Mouse (Mus musculus) hindbrain, embryonic 16.5 days (tissue): ENCODE data around the gene Olfr824. TPM values are rescaled to one million over a fixed set of nuclear protein-coding genes. Genes with fewer than 3 reads are reported as not detected.

Experiments used
- polyA plus RNA-seq: library from polyadenylated mRNA; unstranded; fragments of >200 nt; fragmentation: Nextera tagmentation; extraction: Ambion mirVana; gene quantifications from 2 replicates; pipeline ENCODE4 v1.2.1, GENCODE M21; 2015

Gene Olfr824
- polyA plus RNA-seq, 1 experiment from 2014 or later = not detected

Other genes starting within 250 kb of the Olfr824 start
- not detected in 2 replicates for gene Olfr815, start 224.1 kb downstream of the Olfr824 start, polyA plus RNA-seq
- not detected in 2 replicates for gene Olfr816, start 214.4 kb downstream of the Olfr824 start, polyA plus RNA-seq
- not detected in 2 replicates for gene Olfr818, start 180.9 kb downstream of the Olfr824 start, polyA plus RNA-seq
- not detected in 2 replicates for gene Olfr819, start 162.7 kb downstream of the Olfr824 start, polyA plus RNA-seq
- not detected in 2 replicates for gene Olfr247, start 153.9 kb downstream of the Olfr824 start, polyA plus RNA-seq
- not detected in 2 replicates for gene Gm10310, start 144.9 kb downstream of the Olfr824 start, polyA plus RNA-seq
- gene Olfr820, start 117.4 kb downstream of the Olfr824 start, polyA plus RNA-seq = not detected in 2 replicates
- not detected in 2 replicates for gene Olfr821, start 99.7 kb downstream of the Olfr824 start, polyA plus RNA-seq
- not detected in 2 replicates for gene Olfr822, start 58.8 kb downstream of the Olfr824 start, polyA plus RNA-seq
- gene Olfr823, start 14.6 kb downstream of the Olfr824 start, polyA plus RNA-seq = not detected in 2 replicates
- not detected in 2 replicates for gene Olfr825, start 36.8 kb upstream of the Olfr824 start, polyA plus RNA-seq
- not detected in 2 replicates for gene Olfr826, start 54.2 kb upstream of the Olfr824 start, polyA plus RNA-seq
- not detected in 2 replicates for gene Olfr827, start 84.4 kb upstream of the Olfr824 start, polyA plus RNA-seq
- 1.5 and 1.6 TPM in 2 replicates for gene Neurod4, start 150.2 kb upstream of the Olfr824 start, polyA plus RNA-seq
- 0.09 TPM in 1 of 2 replicates, not detected in the other for gene Tespa1, start 192.9 kb upstream of the Olfr824 start, polyA plus RNA-seq